Mouse (Mus musculus): ENCODE data around the gene Zkscan6. TPM values are rescaled to one million over a fixed set of nuclear protein-coding genes. Genes with fewer than 3 reads are reported as not detected.

The Zkscan6 gene
- total RNA-seq, 4 experiments from 2014 or later, result 14.6 to 16.0 (median 15.5) TPM

DNA sequence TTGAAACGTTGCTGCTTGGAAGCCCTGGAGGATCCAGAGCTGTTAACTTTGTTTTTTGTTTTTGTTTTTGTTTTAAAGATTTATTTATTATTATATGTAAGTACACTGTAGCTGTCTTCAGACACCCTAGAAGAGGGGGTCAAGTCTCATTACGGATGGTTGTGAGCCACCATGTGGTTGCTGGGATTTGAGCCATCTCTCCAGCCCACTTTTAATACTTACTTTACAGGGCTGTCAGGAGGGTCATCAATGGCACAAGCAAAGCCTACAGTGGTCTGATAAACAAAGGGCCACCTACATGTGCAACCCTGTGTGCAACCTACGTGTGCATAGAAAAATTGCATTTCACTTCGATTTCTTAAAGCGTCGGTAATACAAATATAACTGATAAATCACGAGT is 626 bp downstream of the Zkscan6 start:
- no peak for DNase-seq (ENCODE audit: low spot score in 2 of 2)

DNA sequence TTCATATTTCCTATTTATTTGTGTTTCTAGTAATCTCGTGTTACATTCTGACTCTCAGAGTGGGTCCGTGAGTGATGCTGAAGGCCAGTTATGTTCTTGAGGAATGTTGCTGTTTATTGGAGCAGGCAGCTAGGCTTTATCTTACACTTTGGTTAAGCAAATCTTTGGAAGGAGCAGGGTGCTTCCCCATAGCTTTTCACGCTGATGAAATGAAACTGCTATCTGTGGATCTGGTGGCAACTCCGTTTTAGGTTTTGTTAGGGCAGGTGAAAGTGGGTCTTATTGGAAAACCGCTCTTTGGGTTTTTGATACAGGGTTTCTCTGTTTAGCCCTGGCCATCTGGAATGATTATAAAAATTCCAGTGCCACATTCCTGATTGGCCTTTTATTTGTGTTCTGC is 5.1 kb downstream of the Zkscan6 start:
- DNase-seq (ENCODE audit: low spot score in 2 of 2), result no peak

- DNase-seq (ENCODE audit: low spot score in 2 of 2), result no peak
These were observed 7.4 kb downstream of the Zkscan6 start for GRCm38 (mm10) chr11:65814381-65814780.

- no peak for DNase-seq (ENCODE audit: low spot score in 2 of 2)
These were observed 9.3 kb downstream of the Zkscan6 start for GRCm38 (mm10) chr11:65816237-65816636.

GRCm38 (mm10) chr11:65818193-65818592 is 11.2 kb downstream of the Zkscan6 start:
- no peak for DNase-seq (ENCODE audit: low spot score in 2 of 2)

GRCm38 (mm10) chr11:65820280-65820679 is 13.3 kb downstream of the Zkscan6 start:
- no peak for DNase-seq (ENCODE audit: low spot score in 2 of 2)

- peak in 1 of 2 experiments; percentile 75 for DNase-seq (ENCODE audit: low spot score in 2 of 2)
These were observed 13.9 kb downstream of the Zkscan6 start for GRCm38 (mm10) chr11:65820877-65821276.

DNA sequence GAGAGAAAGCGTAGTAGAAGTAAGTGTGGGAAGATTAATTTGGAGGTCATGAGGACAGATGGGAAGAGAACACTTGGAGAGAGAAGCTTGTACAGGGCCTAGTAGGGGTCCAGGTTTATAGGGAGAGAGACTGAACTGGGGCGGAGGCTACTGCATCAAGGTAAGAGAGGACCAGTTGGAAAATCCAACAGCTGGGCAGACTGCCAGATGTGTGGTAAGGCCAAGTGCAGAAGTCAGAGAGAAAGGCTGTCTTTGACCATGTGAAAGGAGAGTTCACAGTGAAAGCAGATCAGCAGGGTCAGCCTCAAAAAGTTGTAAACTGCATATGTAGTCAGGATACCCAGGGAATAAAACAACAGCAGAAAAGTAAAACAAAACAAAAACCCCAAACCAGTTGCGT is 17.6 kb downstream of the Zkscan6 start:
- DNase-seq (ENCODE audit: low spot score in 2 of 2), result no peak

DNA sequence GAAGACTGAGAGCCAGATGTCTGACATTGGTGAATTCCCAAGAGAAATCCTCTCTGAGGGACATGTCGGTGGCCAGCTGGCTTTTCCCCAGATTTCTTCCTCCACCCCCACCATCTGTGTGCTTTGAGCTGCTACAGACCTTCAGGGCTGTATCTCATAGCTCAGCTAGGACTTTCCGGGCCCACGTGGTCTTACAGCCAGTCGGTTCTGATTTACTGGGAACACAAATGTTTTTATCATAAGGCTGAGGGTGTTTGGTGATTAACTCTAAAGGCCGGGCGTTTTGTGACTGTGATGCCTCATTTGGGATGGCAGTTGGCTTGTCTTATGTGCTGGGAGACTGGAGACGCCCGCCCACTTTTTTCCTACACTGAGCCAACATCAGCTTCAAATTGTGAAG is 32.0 kb downstream of the Zkscan6 start:
- DNase-seq (ENCODE audit: low spot score in 2 of 2), result peak; percentile 69 to 71

DNA sequence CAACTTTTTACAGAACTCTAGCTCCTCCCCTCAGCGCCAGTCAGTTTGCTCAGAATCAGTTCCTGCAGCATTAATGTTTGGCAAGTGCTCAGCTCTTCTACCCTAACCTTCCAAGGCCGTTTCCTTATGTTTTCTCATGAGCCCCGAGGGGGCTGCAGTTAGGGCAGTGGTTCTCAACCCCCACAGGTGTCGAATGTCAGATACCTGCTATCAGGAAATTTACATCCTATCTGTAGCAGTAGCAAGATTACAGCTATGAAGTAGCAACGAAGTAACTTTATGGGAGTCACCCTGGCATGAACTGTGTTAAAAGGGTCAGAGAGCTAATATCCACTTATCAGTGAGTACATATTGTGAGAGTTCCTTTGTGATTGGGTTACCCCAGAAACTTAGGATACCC is 39.5 kb downstream of the Zkscan6 start:
- DNase-seq (ENCODE audit: low spot score in 2 of 2), result no peak

DNA sequence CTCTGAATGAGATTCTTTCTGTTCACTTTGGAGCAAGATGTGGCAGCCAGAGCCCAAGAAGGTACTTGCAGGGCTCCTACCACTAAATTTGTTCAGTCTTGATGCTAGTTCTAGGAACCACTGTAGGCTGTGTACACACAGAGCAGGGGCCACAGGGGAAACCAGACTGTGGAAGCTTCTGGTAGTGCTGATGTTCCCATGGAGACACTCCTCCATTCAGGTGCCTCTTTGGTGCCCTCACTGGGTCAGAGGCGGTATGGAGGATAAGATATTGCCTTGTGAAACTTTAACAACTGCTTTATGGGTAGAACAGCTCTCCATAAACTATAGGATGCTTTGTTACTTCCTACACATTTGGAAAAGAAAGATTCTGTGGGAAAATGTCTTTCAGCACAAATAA is 45.1 kb downstream of the Zkscan6 start:
- DNase-seq (ENCODE audit: low spot score in 2 of 2), result no peak

DNA sequence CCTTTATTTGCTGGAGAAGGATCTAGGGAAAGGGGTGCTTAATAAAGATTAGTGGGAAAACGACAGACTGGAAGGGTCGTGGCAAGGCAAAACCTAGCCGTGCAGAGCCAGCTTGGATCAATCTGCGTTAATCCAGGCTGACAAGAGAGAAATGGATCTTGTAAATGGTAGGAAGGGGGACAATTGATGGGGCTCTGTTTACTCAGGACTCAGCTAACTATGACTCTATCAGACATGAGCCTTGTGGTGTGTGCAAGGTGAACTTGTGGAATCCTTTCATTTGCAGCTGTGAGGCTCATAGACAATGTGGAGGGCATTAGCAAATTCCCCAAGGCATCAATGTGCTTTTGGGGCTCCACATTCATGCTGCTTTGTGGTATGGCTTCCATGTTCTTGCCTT is 54.5 kb downstream of the Zkscan6 start:
- no peak for DNase-seq (ENCODE audit: low spot score in 2 of 2)

GRCm38 (mm10) chr11:65877146-65877775 is 70.3 kb downstream of the Zkscan6 start:
- no peak for DNase-seq (ENCODE audit: low spot score in 2 of 2)

Other genes starting within 250 kb of the Zkscan6 start
- gene Map2k4, start 18.9 kb upstream of the Zkscan6 start, total RNA-seq (2022), result 100 to 1,000 TPM; 183 to 224 (median 205) TPM